Mouse (Mus musculus) cerebellum, adult 11 months (tissue): ENCODE measurements around the gene Otulinl.

Experiments used
- DNase-seq: peaks from one replicate; pipeline ENCODE4 v3.0.0; 2022

Otulinl gene

GRCm38 (mm10) chr15:27678511-27678910 is 2.9 kb downstream of the Otulinl start:
- DNase-seq = no peak

- DNase-seq = no peak
These were observed 3.6 kb downstream of the Otulinl start for GRCm38 (mm10) chr15:27677801-27678200.

- DNase-seq = no peak
These were observed 5.2 kb downstream of the Otulinl start for GRCm38 (mm10) chr15:27676211-27676610.

GRCm38 (mm10) chr15:27675122-27675521 is 6.3 kb downstream of the Otulinl start:
- no peak for DNase-seq

- no peak for DNase-seq
These were observed 7.3 kb downstream of the Otulinl start for GRCm38 (mm10) chr15:27674041-27674440.

GRCm38 (mm10) chr15:27673151-27673550 is 8.2 kb downstream of the Otulinl start:
- DNase-seq = no peak

- DNase-seq = no peak
These were observed 9.1 kb downstream of the Otulinl start for GRCm38 (mm10) chr15:27672259-27672658.

GRCm38 (mm10) chr15:27671612-27672245 is 9.7 kb downstream of the Otulinl start:
- no peak for DNase-seq

GRCm38 (mm10) chr15:27670708-27671107 is 10.7 kb downstream of the Otulinl start:
- DNase-seq = no peak

- DNase-seq = no peak
These were observed 11.4 kb downstream of the Otulinl start for GRCm38 (mm10) chr15:27669931-27670411.

GRCm38 (mm10) chr15:27669276-27669675 is 12.1 kb downstream of the Otulinl start:
- DNase-seq = no peak

GRCm38 (mm10) chr15:27668557-27668956 is 12.8 kb downstream of the Otulinl start:
- no peak for DNase-seq

- DNase-seq = no peak
These were observed 13.3 kb downstream of the Otulinl start for GRCm38 (mm10) chr15:27668001-27668461.

GRCm38 (mm10) chr15:27666911-27667539 is 14.4 kb downstream of the Otulinl start:
- no peak for DNase-seq

GRCm38 (mm10) chr15:27665392-27665911 is 15.9 kb downstream of the Otulinl start:
- DNase-seq = peak; percentile 70

- no peak for DNase-seq
These were observed 17.3 kb downstream of the Otulinl start for GRCm38 (mm10) chr15:27664126-27664525.

- no peak for DNase-seq
These were observed 18.7 kb downstream of the Otulinl start for GRCm38 (mm10) chr15:27662699-27663098.

- no peak for DNase-seq
These were observed 19.7 kb downstream of the Otulinl start for GRCm38 (mm10) chr15:27661696-27662095.

GRCm38 (mm10) chr15:27659592-27660244 is 21.7 kb downstream of the Otulinl start:
- peak; percentile 77 for DNase-seq

- no peak for DNase-seq
These were observed 22.2 kb downstream of the Otulinl start for GRCm38 (mm10) chr15:27659143-27659542.

GRCm38 (mm10) chr15:27658356-27658755 is 23.0 kb downstream of the Otulinl start:
- DNase-seq = no peak

- no peak for DNase-seq
These were observed 23.5 kb downstream of the Otulinl start for GRCm38 (mm10) chr15:27657866-27658265.

GRCm38 (mm10) chr15:27656626-27657025 is 24.8 kb downstream of the Otulinl start:
- DNase-seq = no peak

GRCm38 (mm10) chr15:27655015-27655414 is 26.4 kb downstream of the Otulinl start:
- no peak for DNase-seq
